Mouse (Mus musculus): ENCODE data around the gene Camk2n1.
"Not testable (repeated sequence)": the region's sequence is repeated elsewhere in the genome, so short reads cannot be mapped to it uniquely, and the experiment has no call there.

Gene Camk2n1

DNA sequence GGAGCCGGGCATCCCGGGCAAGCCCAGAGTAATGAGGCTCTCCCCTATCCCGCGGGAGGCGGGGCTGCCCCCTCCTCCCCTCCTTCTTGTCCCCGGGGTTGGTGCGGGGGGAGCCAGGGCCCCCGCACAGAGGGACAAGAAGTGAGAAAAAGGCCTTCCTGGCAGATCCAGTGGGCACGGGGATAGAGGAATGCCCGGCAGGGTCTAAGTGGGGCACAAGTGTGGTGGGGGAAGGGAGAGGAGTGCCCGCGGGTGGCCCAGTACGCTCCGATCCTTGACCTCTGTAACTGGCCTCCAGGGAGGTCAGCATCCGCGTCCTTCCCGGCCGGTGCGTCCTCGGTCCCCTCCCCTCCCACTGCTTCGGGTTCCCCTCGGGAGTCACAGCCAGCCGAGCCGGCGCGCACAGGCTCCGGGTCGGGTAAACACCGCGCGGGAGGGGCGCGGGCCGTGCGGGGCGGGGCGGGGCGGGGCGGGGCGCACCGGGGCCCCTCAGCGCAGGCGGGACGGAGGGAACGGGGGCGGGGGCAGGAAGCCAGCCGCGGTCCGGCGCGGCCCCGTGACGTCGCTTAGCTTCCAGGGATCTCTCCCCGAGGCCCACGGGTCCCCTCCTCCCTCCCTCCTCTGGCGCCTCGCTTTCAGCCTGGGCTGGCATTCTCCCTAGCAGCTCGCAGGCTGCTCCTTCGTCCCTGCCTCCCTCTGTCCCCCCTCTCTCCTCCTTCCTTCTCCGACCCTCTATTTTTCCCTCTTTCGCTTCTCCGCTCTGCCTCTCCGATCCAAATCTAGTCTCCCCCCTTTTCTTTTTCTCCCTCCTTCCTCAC lies at the start of gene Camk2n1:
Camk2n1 (plus strand) TSS at position 562 of the 818 bp plus-strand sequence.
- DNase-seq (ENCODE audit: low read depth, low spot score): no peak

GRCm38 (mm10) chr4:138404806-138405205 lies 49.3 kb upstream of the Camk2n1 start:
- DNase-seq (ENCODE audit: low read depth, low spot score): no peak

GRCm38 (mm10) chr4:138407479-138408194 lies 46.5 kb upstream of the Camk2n1 start:
- no peak for DNase-seq (ENCODE audit: low read depth, low spot score)

DNA sequence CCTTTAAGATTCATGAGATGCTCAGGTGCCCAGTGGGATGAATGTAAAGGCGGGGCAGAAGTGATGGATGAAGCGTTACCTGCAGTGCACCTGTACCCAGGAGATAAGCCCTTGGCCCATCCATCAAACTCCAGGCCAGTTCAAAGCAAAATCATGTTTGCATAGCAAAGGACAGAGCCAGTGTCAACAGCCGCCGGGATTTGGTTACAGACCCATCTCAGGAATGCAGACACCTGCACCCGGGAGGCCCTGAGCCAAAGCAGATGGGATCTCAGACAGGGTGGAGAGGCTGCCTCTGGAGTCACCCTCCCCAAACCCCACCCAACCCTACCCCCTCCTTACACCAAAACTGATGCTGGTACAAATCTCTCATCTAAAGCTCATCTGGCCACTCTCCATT lies 43.1 kb upstream of the Camk2n1 start:
- DNase-seq (ENCODE audit: low read depth, low spot score): no peak

- DNase-seq (ENCODE audit: low read depth, low spot score): no peak
These were observed 42.5 kb upstream of the Camk2n1 start for GRCm38 (mm10) chr4:138411504-138412121.

GRCm38 (mm10) chr4:138414725-138415124 lies 39.4 kb upstream of the Camk2n1 start:
- DNase-seq (ENCODE audit: low read depth, low spot score): no peak

DNA sequence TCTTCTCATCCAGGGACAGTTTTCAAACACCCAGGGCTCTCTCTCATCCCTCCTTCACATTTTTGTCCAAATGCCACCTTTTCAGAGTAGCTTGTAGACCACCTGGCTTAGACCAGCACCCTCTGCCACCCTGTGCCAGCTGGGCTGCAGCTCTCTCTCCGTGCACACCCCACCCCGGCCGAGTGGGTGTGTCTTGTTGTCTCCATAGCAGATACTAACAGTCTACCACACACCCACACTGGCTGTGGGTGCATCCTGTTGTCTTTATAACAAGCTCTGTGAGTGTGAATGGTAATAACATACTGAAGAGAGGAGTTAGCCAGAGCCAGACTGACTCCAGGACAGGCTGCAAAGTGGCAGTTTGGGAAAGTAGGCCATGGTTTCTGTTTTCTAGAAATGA lies 38.1 kb upstream of the Camk2n1 start:
- DNase-seq (ENCODE audit: low read depth, low spot score): no peak

DNA sequence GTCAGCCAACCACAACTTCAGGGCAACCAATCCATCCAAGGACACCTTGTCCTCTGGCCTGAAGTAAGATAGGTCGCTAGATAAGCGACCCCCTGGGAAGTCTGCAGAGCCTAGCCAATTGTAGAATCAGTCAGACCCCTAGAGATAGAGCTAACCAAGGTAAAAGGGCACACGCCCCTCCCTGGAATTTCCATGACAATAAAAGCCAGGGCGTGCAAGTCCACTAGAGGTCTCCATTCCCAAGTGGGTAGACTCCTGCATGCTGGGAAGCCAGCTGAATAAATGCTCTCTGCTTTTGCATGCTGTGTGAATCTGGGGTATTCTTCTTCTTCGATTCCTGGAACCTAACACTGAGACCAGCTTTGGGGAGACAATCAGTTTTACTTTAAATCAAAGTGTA lies 37.7 kb upstream of the Camk2n1 start:
- no peak for DNase-seq (ENCODE audit: low read depth, low spot score)

- DNase-seq (ENCODE audit: low read depth, low spot score): no peak
These were observed 36.2 kb upstream of the Camk2n1 start for GRCm38 (mm10) chr4:138417882-138418281.

- DNase-seq (ENCODE audit: low read depth, low spot score): no peak
These were observed 35.7 kb upstream of the Camk2n1 start for GRCm38 (mm10) chr4:138418340-138418957.

- no peak for DNase-seq (ENCODE audit: low read depth, low spot score)
These were observed 29.1 kb upstream of the Camk2n1 start for GRCm38 (mm10) chr4:138425028-138425427.

DNA sequence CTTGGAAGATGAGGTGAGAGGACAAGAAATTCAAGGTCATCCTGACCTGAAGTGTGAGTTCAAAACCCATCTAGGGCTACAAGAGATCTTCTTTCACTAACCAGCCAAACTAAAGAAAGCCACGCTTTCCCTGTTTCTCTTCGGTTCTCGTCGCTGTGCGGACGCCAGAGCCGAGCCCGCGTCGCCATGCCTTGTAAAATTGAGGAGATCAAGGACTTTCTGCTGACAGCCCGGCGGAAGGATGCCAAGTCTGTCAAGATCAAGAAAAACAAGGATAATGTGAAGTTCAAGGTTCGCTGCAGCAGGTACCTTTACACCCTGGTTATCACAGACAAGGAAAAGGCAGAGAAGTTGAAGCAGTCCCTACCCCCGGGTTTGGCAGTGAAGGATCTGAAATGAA lies 28.5 kb upstream of the Camk2n1 start:
- not testable (repeated sequence) for DNase-seq (ENCODE audit: low read depth, low spot score)

GRCm38 (mm10) chr4:138426778-138427705 lies 27.1 kb upstream of the Camk2n1 start:
- DNase-seq (ENCODE audit: low read depth, low spot score): peak; percentile 68

- peak; percentile 24 for DNase-seq (ENCODE audit: low read depth, low spot score)
These were observed 24.3 kb upstream of the Camk2n1 start for GRCm38 (mm10) chr4:138429778-138430177.

DNA sequence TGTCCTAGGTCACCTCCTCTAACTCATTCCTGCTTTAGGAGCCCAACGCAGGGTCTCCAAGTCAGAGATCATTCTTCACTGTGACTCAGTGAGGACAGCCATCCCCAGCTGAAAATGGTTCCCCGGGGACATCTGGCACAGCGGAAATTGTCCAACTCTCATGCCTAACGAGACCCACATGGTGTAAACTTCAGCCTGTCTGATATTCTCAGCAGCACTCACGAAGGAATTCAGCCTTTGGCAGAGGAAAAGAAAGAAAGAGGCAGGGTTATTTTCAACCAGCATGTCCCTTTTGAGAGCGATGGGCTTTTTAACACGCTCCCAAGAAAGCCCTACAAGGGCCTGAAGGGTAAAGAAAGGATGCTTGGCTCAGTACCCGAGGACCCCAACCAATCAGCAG lies 22.8 kb upstream of the Camk2n1 start:
- no peak for DNase-seq (ENCODE audit: low read depth, low spot score)

DNA sequence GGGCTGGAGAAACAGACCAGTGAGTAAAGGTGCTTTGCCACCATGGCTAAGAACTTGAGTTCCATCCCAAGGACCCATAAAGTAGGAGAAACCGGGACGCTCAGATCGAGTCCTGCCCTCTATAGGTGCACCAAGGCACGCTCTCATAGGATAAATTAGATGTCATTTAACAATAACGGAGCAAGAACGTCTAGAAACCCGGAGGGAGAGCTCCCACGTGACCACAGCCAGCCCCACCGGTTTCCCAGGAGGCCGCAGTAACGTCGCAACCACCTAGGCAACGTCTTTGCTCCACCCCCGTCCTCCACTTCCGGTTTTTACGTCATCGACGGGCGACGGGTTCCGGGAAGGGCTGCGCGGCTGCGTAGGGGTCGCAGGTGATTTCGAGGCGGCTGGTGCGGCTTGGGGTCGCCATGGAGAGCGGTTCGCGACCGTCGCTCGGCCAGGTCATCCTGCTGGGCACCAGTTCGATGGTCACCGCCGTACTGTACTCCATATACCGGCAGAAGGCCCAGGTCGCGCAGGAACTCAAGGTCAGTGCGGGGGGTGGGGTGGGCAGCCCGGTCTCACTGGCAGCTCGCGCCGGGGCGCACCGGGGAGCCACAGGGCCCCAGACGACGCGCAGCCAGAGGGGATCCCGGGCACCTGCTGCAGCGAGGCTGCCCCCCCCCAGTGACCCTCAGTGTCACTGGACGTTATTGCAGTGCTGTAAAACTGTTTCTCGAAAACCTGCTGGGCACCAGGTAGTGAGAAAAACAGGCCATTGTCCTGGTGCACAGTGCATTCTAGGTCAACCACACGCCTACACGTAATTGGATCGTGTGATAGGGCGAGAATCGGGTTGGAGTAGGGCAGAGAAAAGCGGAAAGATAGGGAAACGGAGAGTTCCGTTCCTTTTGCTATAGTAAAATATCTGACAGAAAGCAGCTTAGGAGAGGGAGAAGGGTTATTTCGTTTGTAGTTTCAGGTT lies 19.5 kb upstream of the Camk2n1 start, which contains the start of gene Mul1:
Mul1 (plus strand) TSS at position 325 of the 970 bp plus-strand sequence.
- DNase-seq (ENCODE audit: low read depth, low spot score): peak; percentile 90

GRCm38 (mm10) chr4:138440062-138440461 lies 14.1 kb upstream of the Camk2n1 start:
- no peak for DNase-seq (ENCODE audit: low read depth, low spot score)

DNA sequence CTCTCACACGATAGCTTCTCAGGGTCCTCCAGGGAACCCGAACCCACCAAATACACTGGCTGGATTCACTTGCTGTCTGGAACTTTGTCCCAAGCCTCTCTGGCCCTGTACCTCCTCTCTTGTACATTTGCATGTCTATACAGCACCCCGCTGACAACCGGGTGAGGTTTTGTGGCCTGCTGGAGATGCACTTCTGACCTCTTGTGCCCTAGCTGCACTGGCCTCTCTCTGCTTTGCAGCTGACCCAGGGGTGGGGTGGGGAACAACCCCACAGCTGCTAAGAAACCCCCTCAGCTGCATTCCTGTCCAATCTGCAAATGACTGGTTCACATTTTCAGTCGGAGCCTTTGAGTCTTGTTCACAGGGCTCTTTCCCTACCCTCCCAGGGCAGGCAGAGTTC lies 9.2 kb upstream of the Camk2n1 start:
- no peak for DNase-seq (ENCODE audit: low read depth, low spot score)

DNA sequence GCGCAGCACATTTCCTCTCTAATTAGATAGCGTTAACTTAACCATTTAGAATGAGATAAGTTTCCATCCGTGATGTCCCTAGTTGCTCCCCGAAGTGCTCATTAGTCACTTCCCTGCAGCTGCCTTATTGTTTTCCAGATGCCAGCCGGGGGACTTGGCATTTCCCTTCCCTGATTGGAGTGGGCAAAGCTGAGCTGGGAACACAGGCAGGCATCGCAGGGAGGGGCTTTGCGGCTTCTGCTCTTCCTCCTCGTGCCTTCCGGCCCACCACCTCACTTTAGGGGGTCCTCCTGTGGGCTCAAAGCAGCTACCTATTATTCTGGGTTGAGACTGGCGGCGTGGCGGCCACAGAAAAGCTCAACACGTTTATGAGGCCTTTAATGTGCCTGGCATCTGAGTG lies 7.1 kb upstream of the Camk2n1 start:
- DNase-seq (ENCODE audit: low read depth, low spot score): no peak

DNA sequence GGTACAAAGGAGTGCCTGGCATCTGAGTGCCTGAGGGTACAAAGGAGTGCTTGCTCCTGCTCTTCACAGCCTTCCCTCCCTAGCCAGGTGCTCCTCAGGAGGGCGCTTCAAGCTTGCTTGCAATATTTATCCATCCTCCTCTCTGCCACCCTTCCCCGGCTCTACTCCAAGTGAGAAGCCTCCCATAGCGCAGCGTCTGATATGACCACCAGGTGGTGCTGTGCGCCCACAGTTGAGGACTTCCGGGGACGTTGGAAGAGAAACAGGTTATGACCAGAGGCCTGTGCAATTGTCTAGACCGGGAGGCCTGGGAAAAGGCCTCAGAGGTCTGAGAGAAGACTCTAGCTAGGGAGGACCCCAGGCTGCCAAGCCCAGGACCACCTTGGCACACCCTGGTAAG lies 6.7 kb upstream of the Camk2n1 start:
- peak; percentile 93 for DNase-seq (ENCODE audit: low read depth, low spot score)
